Mouse (Mus musculus): ENCODE data around the gene Notch4. TPM values are rescaled to one million over a fixed set of nuclear protein-coding genes. Genes with fewer than 3 reads are reported as not detected.

The Notch4 gene
- polyA plus RNA-seq, 1 experiment from 2014 or later, result 1.4 TPM

DNA sequence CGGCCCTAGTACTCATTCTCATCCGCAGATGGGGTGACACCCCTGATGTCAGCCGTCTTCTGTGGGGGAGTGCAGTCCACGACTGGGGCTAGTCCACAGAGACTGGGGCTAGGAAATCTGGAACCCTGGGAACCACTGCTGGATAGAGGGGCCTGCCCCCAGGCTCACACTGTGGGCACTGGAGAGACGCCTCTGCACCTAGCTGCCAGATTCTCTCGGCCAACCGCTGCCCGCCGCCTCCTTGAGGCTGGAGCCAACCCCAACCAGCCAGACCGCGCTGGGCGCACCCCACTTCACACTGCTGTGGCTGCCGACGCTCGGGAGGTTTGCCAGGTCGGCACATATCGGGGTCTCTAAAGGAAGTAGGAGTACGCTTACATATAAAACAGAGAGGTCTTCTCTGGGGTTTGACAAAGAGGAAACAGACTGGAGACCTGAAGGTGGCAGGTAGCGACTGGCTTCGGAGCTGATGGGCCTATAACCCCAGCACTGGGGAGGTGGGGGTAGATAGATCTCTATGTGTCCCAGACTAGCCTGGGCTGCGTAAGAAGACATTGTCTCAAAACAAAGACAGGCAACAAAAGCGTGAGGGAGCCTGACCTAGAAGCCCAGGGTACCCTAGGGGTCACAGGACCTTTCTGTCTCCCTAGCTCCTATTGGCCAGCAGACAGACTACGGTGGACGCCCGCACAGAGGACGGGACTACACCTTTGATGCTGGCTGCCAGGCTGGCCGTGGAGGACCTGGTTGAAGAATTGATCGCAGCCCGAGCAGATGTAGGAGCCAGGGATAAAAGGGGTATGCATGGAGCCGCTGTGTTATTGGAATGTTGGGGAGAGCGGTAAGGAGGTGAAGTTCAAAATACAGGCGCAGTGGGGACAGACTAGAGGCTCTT lies 22.1 kb downstream of the Notch4 start:
- no peak overlapping the region for H3K27ac ChIP-seq (ENCODE audit: low read depth, low read length)
- no peak for ATAC-seq
- peak overlapping the region; percentile 58 for H3K4me3 ChIP-seq (ENCODE audit: low read depth, low read length)
- H3K4me2 ChIP-seq (replicated peaks; ENCODE audit: low read depth), result peak overlapping the region; percentile 99
- H3K9me3 ChIP-seq (ENCODE audit: control insufficient read depth), result no peaks in the 10 kb centered on the region
- no peak overlapping the region for H3K9ac ChIP-seq (ENCODE audit: low read depth, low read length)
- H3K36me3 ChIP-seq (ENCODE audit: control insufficient read depth, insufficient read depth), result no peaks in the 10 kb centered on the region
- TF ChIP-seq CTCF (IDR thresholded peaks at IDR 0.05; ENCODE audit: low read depth), result no peak
- WGBS, result 44% methylated on average over 32 of the region's 32 CpGs
- H3K4me1 ChIP-seq (replicated peaks; ENCODE audit: control insufficient read depth, insufficient read depth, low read length), result peaks cover 8% of the 10 kb centered on the region; the same call in 1 of the 2 replicates
- H3K27me3 ChIP-seq (replicated peaks; ENCODE audit: control insufficient read depth, insufficient read depth, low read length), result no peaks in the 10 kb centered on the region

DNA sequence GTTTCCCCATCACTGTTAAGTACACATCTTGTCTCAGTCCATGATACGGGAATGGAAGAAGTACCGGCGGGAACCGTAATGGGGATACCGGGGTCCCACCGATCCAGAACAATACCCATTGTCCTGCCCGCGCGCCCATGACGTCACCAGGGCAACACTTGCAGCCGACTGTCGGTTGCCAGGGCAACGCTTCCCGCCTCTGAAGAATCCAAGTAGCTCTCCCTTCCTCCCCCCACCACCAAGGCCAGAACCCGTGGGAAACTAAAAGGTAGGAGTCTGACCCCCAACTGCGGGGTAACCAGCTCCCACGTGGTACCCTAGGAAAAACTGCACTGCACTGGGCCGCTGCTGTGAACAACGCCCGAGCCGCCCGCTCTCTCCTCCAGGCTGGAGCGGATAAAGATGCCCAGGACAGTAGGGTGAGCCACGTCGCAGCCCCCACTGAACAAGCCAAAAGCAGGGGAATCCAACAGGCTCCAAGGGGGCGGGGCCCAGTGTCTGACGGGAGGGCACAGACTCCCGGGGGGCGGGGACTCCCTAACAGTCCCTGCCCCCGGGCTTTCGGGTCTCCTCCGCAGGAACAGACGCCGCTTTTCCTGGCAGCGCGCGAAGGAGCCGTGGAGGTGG lies 22.8 kb downstream of the Notch4 start:
- no peaks in the 10 kb centered on the region for H3K27me3 ChIP-seq (replicated peaks; ENCODE audit: control insufficient read depth, insufficient read depth, low read length)
- under 1% methylated on average over 37 of the region's 38 CpGs for WGBS
- peaks cover 8% of the 10 kb centered on the region; the same call in 1 of the 2 replicates for H3K4me1 ChIP-seq (replicated peaks; ENCODE audit: control insufficient read depth, insufficient read depth, low read length)
- no peaks in the 10 kb centered on the region for H3K9me3 ChIP-seq (ENCODE audit: control insufficient read depth)
- H3K4me3 ChIP-seq (ENCODE audit: low read depth, low read length), result peak overlapping the region; percentile 58
- H3K36me3 ChIP-seq (ENCODE audit: control insufficient read depth, insufficient read depth), result no peaks in the 10 kb centered on the region
- H3K27ac ChIP-seq (ENCODE audit: low read depth, low read length), result peak overlapping the region; percentile 70; the same call in 1 of the 2 replicates
- ATAC-seq, result peak; percentile 72
- no peak for TF ChIP-seq CTCF (IDR thresholded peaks at IDR 0.05; ENCODE audit: low read depth)
- peak overlapping the region; percentile 49 for H3K9ac ChIP-seq (ENCODE audit: low read depth, low read length)
- H3K4me2 ChIP-seq (replicated peaks; ENCODE audit: low read depth), result peak overlapping the region; percentile 99

DNA sequence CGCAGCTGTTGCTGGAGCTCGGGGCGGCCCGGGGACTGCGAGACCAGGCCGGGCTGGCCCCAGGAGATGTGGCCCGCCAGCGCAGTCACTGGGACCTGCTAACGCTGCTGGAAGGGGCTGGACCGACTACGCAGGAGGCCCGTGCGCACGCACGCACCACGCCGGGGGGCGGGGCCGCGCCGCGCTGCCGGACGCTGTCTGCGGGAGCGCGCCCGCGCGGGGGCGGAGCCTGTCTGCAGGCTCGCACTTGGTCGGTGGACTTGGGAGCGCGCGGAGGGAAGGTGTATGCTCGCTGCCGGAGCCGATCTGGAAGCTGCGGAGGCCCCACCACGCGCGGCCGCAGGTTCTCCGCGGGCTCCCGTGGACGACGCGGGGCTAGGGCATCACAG lies 23.3 kb downstream of the Notch4 start:
- Histone ChIP-seq H3K9me3 (ENCODE audit: control insufficient read depth) (no peaks in the 10 kb centered on the region), H3K4me3 (ENCODE audit: low read depth, low read length) (peak overlapping the region; percentile 58), H3K27me3 (replicated peaks; ENCODE audit: control insufficient read depth, insufficient read depth, low read length) (no peaks in the 10 kb centered on the region), H3K9ac (ENCODE audit: low read depth, low read length) (peak overlapping the region; percentile 80), H3K27ac (ENCODE audit: low read depth, low read length) (peak overlapping the region; percentile 70), H3K4me2 (replicated peaks; ENCODE audit: low read depth) (peak overlapping the region; percentile 99), H3K4me1 (replicated peaks; ENCODE audit: control insufficient read depth, insufficient read depth, low read length) (peaks cover 8% of the 10 kb centered on the region; the same call in 1 of the 2 replicates), H3K36me3 (ENCODE audit: control insufficient read depth, insufficient read depth) (no peaks in the 10 kb centered on the region)
- ATAC-seq, result peak; percentile 90
- no peak for TF ChIP-seq CTCF (IDR thresholded peaks at IDR 0.05; ENCODE audit: low read depth)
- under 1% methylated on average over 49 of the region's 50 CpGs for WGBS

DNA sequence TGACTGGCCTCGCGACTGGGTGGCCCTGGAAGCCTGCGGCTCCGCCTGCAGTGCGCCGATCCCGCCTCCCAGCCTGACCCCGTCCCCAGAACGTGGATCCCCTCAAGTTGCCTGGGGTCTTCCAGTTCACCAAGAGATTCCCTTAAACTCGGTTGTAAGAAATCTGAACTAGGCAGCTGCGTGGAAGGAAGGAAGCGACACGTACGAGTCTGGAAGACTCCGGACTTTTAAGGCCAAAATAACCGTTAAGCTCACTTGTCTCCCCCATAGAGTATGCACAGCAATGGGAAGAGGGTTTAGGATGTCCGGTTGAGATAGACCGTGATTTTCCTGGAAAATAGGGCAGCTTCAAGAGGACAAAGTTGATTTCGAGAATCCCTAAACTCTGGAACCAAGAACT lies 23.7 kb downstream of the Notch4 start:
- no peak for TF ChIP-seq CTCF (IDR thresholded peaks at IDR 0.05; ENCODE audit: low read depth)

DNA sequence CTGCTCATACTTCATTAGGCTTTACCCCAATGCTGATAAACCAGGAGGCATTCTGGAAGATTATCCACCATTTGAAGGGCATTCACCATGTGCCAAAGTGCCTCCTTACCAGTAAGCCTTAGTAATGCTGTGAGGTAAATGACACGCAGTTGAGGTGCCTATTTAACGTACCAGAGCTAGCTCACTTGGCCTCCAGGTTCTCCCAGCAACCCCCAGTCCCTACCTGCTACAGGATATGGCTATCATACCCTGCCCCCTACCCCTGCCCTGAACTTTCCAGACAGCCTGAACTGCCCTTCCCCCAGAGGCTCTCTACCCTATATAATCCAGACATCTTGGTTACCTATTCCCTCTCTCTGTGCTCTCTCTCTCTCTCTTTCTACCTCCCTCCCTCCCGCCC lies 24.7 kb downstream of the Notch4 start:
- Histone ChIP-seq H3K9ac (ENCODE audit: low read depth, low read length) (no peak overlapping the region), H3K27ac (ENCODE audit: low read depth, low read length) (no peak overlapping the region), H3K4me2 (replicated peaks; ENCODE audit: low read depth) (peak overlapping the region; percentile 99), H3K27me3 (replicated peaks; ENCODE audit: control insufficient read depth, insufficient read depth, low read length) (no peaks in the 10 kb centered on the region), H3K4me1 (replicated peaks; ENCODE audit: control insufficient read depth, insufficient read depth, low read length) (peaks cover 8% of the 10 kb centered on the region; the same call in 1 of the 2 replicates), H3K36me3 (ENCODE audit: control insufficient read depth, insufficient read depth) (no peaks in the 10 kb centered on the region), H3K9me3 (ENCODE audit: control insufficient read depth) (no peaks in the 10 kb centered on the region), H3K4me3 (ENCODE audit: low read depth, low read length) (no peak overlapping the region)
- ATAC-seq, result no peak
- 77% methylated on average over 3 of the region's 3 CpGs for WGBS
- no peak for TF ChIP-seq CTCF (IDR thresholded peaks at IDR 0.05; ENCODE audit: low read depth)

More for the DNA sequence above, 23.7 kb downstream of the Notch4 start:
- WGBS, result 2% methylated on average over 19 of the region's 19 CpGs
- Histone ChIP-seq H3K27me3 (replicated peaks; ENCODE audit: control insufficient read depth, insufficient read depth, low read length) (no peaks in the 10 kb centered on the region), H3K4me1 (replicated peaks; ENCODE audit: control insufficient read depth, insufficient read depth, low read length) (peaks cover 8% of the 10 kb centered on the region; the same call in 1 of the 2 replicates), H3K4me2 (replicated peaks; ENCODE audit: low read depth) (peak overlapping the region; percentile 99), H3K36me3 (ENCODE audit: control insufficient read depth, insufficient read depth) (no peaks in the 10 kb centered on the region), H3K27ac (ENCODE audit: low read depth, low read length) (peak overlapping the region; percentile 70), H3K9ac (ENCODE audit: low read depth, low read length) (peak overlapping the region; percentile 80), H3K9me3 (ENCODE audit: control insufficient read depth) (no peaks in the 10 kb centered on the region), H3K4me3 (ENCODE audit: low read depth, low read length) (peak overlapping the region; percentile 58)
- ATAC-seq, result no peak

DNA sequence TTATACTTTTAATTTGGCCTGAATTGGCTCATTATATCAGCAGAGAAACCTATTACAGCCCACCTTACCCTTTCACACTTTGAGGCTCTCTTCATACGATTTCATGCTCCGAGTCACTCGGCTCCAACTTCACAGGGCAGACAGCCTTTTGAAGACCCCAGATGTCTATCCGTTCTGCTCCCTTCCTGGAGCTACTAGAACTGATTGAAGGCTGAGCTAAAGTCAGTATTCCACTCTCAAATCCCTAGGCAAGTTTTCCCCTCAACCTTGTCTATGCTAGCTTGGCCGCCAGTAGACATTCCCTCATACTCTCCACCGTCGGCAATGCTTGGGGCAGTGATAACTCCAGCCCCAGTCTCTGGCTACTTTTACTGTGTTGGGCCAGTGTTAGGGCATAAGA lies 25.1 kb downstream of the Notch4 start:
- no peaks in the 10 kb centered on the region for H3K27me3 ChIP-seq (replicated peaks; ENCODE audit: control insufficient read depth, insufficient read depth, low read length)
- 63% methylated on average over 7 of the region's 7 CpGs for WGBS
- no peak for ATAC-seq
- no peak for TF ChIP-seq CTCF (IDR thresholded peaks at IDR 0.05; ENCODE audit: low read depth)
- peaks cover 2% of the 10 kb centered on the region; the same call in 1 of the 2 replicates for H3K36me3 ChIP-seq (ENCODE audit: control insufficient read depth, insufficient read depth)
- H3K9me3 ChIP-seq (ENCODE audit: control insufficient read depth), result no peaks in the 10 kb centered on the region
- H3K4me3 ChIP-seq (ENCODE audit: low read depth, low read length), result no peak overlapping the region
- no peak overlapping the region for H3K9ac ChIP-seq (ENCODE audit: low read depth, low read length)
- H3K27ac ChIP-seq (ENCODE audit: low read depth, low read length), result peak overlapping the region; percentile 66
- H3K4me1 ChIP-seq (replicated peaks; ENCODE audit: control insufficient read depth, insufficient read depth, low read length), result peaks cover 8% of the 10 kb centered on the region; the same call in 1 of the 2 replicates
- peak overlapping the region; percentile 99 for H3K4me2 ChIP-seq (replicated peaks; ENCODE audit: low read depth)
